Mouse (Mus musculus) liver, embryonic 14.5 days (tissue): ENCODE results near the gene Znhit1.

Experiments used
- CTCF ChIP-seq: IDR thresholded peaks from 2 replicates; pipeline ENCODE4 v1.5.1; 2016; ENCODE audit warnings: antibody characterized with exemption, low read depth, control low read depth
- EP300 ChIP-seq: IDR thresholded peaks from 2 replicates; pipeline ENCODE4 v1.6.1; 2016; ENCODE audit warnings: antibody characterized with exemption, low read depth

GRCm38 (mm10) chr5:136966331-136966730 is 21.5 kb downstream of the Znhit1 start, which contains the start of gene Cldn15:
- TF ChIP-seq CTCF, result no peak
- no peak for TF ChIP-seq EP300
